Mouse (Mus musculus) brain, adult 2 months (tissue): ENCODE data around the gene E2f2.
A peak's percentile ranks its signal among the peaks of the same experiment; 100 is the strongest.

Experiments
- DNase-seq: peaks from one replicate; pipeline ENCODE4 v3.0.0; 2011; ENCODE audit warnings: low read depth, low spot score

E2f2 gene

DNA sequence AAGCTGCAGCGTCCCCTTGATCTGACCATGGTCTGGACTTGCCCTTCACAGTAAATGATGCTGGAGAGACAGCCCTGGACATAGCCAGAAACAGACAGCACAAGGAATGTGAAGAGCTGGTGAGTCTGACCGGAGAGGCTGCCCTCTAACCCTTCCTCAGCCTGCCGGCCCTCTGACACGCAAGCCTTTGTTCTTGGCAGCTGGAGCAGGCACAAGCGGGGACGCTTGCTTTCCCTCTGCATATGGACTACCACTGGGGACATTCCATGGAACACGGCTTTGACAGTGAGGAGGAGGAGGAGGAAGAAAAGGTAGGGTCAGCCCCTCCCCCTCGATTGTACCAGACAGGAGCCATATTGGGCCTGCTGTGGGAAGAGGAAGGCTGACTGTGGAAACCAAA is 68.8 kb downstream of the E2f2 start:
- no peak for DNase-seq

DNA sequence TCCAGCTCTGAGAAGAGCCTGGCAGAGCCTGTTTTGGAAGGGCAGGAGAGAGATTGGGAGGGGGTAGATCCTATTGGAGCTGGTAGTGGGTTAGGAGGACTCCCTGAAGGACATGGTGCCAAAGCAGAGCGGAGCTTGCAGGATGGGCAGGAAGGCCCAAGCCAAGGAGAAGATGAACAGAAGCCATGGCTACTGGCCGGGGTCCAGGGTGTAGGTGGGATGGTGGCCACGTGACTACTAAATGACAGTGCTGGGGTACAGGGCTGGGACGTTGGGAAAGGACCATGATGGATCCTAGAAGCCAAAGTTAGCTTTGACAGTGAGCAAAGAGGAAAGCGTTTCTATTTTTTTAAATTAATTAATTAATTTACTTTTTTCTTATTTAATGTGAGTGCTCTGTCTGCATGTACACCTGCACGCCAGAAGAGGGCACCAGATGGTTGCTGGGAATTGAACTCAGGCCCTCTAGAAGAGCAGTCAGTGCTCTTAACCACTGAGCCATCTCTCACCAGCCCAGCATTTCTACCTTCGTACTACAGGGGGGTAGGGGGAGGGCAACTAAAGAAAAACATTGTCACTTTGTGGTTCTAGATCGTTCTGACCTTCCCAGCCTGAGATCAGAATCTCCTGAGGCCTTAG is 70.0 kb downstream of the E2f2 start:
- DNase-seq: peak; percentile 44

DNA sequence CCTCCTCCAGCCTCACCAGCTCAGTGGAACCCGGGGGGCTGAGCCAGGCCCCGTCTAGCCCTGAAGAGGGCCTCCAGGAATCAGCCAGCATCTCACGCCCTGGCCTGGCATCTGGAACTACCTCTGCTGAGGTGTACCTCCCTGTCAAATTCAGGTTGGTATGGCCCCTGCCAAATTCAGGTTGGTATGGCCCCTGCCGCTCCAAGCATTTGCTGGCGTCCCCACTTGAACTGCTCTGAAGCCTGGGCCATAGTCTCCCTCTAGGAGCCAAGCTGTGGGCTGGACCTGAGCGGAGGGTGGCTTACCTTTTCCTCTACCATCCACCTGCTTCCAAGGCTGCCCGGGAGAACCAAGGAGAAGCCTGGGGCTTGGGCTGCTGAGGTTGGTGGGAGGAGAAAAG is 70.5 kb downstream of the E2f2 start:
- no peak for DNase-seq

- no peak for DNase-seq
Measured at GRCm38 (mm10) chr4:136244208-136244607, 72.0 kb downstream of the E2f2 start.
